Comparison of ENCODE assay signal across 8 mouse cellular contexts in the genomic region with DNA sequence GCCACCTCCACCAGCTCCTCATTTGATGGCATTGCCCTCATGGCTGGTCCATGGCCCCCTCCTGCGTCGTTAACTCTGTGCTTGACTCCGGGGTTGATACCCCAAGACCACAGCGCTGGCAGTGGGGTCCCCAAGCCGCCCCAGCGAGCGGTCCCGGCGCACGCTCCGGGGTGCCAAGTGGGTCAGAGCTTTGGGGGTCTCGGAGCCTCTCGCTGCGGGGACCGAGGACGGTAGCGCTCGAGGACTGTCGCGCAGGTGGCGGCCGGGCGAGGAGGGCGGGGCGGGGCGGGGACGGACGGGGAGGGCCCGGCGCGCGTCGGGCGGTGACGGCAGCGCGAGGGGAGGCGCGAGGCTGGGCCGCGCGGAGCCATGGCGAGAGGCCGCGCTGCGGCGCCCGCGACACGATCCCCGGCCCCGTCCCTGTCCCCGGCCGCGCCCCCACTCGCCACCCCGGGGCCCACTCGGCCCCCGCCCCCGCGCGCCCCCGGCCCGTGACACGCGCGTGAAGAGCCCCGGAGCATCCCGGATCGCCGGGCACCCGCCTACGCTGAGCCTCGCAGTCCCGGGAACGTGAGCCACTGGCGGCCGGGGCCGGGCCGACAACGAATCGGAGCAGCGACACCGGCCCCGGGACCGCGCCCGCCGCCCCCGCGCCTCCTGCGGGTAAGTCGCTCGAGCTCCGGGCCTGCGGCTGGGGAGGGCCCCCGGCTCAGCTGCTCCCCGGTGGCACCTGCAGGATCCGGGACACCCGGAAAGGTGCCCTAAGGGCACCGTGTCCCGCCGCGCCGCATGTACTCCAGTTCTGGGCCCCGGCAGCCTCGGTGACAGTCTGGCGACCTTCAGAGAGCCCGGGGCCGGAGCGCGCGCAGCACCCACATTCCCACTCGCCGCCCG. TPM values are rescaled to one million over a fixed set of nuclear protein-coding genes. Genes with fewer than 3 reads are reported as not detected.
A peak's percentile ranks its signal among the peaks of the same experiment; 100 is the strongest.
DNase-seq lines count a peak whose midpoint lies in the region; ATAC-seq lines count a peak whose summit lies in the region.

A gene (plus strand): TSS at position 332 of the 894 bp plus-strand sequence.

- H3K27me3 ChIP-seq in hindbrain, embryonic 13.5 days: no peaks in the 10 kb centered on the region

- WGBS in hindbrain, embryonic 13.5 days: under 1% methylated on average over 88 of the region's 116 CpGs

- peaks cover 42% of the 10 kb centered on the region for H3K4me1 ChIP-seq in hindbrain, embryonic 13.5 days (replicated peaks)

- intact Hi-C loops in left cerebral cortex, postnatal 25 days (cut with DNase I): loop anchor here (5.0 kb wide), 1 partner anchor 75 kb away; no protein-coding TSS in a partner anchor

- DNase-seq in frontal cortex, postnatal 14 days (ENCODE audit: low spot score in 2 of 2): no peak
- DNase-seq in cerebellum, adult 18-20 months: peak; percentile 66 to 83
- DNase-seq in gastrocnemius, adult 18-20 months (ENCODE audit: low spot score): peak; percentile 61
- peak; percentile 39 to 67 for DNase-seq in left cerebral cortex, postnatal 25 days (ENCODE audit: low spot score in 2 of 2)
- peak; percentile 60 to 67 for DNase-seq in spleen, adult 18-20 months

- ATAC-seq in frontal cortex, adult (ENCODE audit: low TSS enrichment): peak; percentile 78
- peak; percentile 86 for ATAC-seq in hindbrain, embryonic 13.5 days (ENCODE audit: low FRiP score)
- ATAC-seq in megakaryocyte progenitor cell, adult 5-6 weeks (replicated peaks; ENCODE audit: poor library complexity): peak; percentile 59

- no peaks in the 10 kb centered on the region for H3K9me3 ChIP-seq in hindbrain, embryonic 13.5 days

- no peaks in the 10 kb centered on the region for H3K36me3 ChIP-seq in hindbrain, embryonic 13.5 days

- peak within 1 kb of the TSS; percentile 89 for H3K4me3 ChIP-seq in hindbrain, embryonic 13.5 days

- peak within 1 kb of the TSS; percentile 95 for H3K9ac ChIP-seq in hindbrain, embryonic 13.5 days

- H3K4me2 ChIP-seq in hindbrain, embryonic 13.5 days: peak within 1 kb of the TSS; percentile 90

- H3K27ac ChIP-seq in hindbrain, embryonic 13.5 days: peak within 1 kb of the TSS; percentile 80

RNA-seq across cellular contexts. Expression of the gene that starts here (rescaled TPM):
- total RNA-seq in gastrocnemius, adult 18-20 months (2021): 100 to 1,000 TPM; 172 to 191 TPM
- 43.0 and 46.2 TPM in 2 replicates for polyA plus RNA-seq in hindbrain, embryonic 13.5 days (2015; fragmentation: Nextera tagmentation; extraction: Ambion mirVana)
- 100 to 1,000 TPM; 240 to 249 TPM for total RNA-seq in left cerebral cortex, postnatal 25 days (2021)
- 30.2 and 33.4 TPM in 2 replicates for total RNA-seq in megakaryocyte progenitor cell, adult 5-6 weeks (2015)
- 21.0 and 24.0 TPM in 2 replicates for total RNA-seq in megakaryocyte progenitor cell, adult 5-6 weeks (2017)

Comparison
In these comparisons a context has a peak if more than half of its experiments do, and no peak if none do; other contexts are left out.
1. RNA of the gene that starts here (total RNA-seq): 240 to 249 TPM in left cerebral cortex, postnatal 25 days and 172 to 191 TPM in gastrocnemius, adult 18-20 months; 21.0 to 33.4 TPM in megakaryocyte progenitor cell, adult 5-6 weeks; every median in the first group is over 4 times any median in the second.
2. DNase-seq: peak in cerebellum, adult 18-20 months (2 of 2), gastrocnemius, adult 18-20 months (single experiment), left cerebral cortex, postnatal 25 days (2 of 2) and spleen, adult 18-20 months (2 of 2); none in frontal cortex, postnatal 14 days (0 of 2).
3. Peak in every context shown above with its lines, with median percentiles within 50 percentile points of each other: ATAC-seq.